Mouse (Mus musculus) forebrain, embryonic 16.5 days (tissue): ENCODE results near the gene Raph1. TPM values are rescaled to one million over a fixed set of nuclear protein-coding genes. Genes with fewer than 3 reads are reported as not detected.

ENCODE experiments used
- ATAC-seq: fragments of 200-750 bp; cut with Nextera tagmentation; 2 replicates; pipeline ENCODE4 v1.8.0; 2017; ENCODE audit warnings: mild to moderate bottlenecking, moderate library complexity
- H3K27ac ChIP-seq: fragments of 300-500 bp; sonication (generic); 2 replicates; pipeline ENCODE4 v1.5.1; 2014; ENCODE audit warnings: low read length, control low read depth
- H3K27me3 ChIP-seq: fragments of 300-500 bp; sonication (generic); replicated peaks from 2 replicates; pipeline ENCODE4 v1.6.1; 2014; ENCODE audit warnings: low read length; ENCODE audit not compliant: control insufficient read depth, insufficient read depth
- H3K36me3 ChIP-seq: fragments of 300-500 bp; sonication (generic); 2 replicates; pipeline ENCODE4 v1.6.1; 2014; ENCODE audit not compliant: control insufficient read depth, insufficient read depth
- H3K4me1 ChIP-seq: fragments of 300-500 bp; sonication (generic); replicated peaks from 2 replicates; pipeline ENCODE4 v1.6.1; 2014; ENCODE audit warnings: low read length; ENCODE audit not compliant: control insufficient read depth, insufficient read depth
- H3K4me2 ChIP-seq: fragments of 300-500 bp; sonication (generic); 2 replicates; pipeline ENCODE4 v1.6.1; 2014; ENCODE audit warnings: mild to moderate bottlenecking, low read length, control low read depth
- H3K4me3 ChIP-seq: fragments of 300-500 bp; sonication (generic); replicated peaks from 2 replicates; pipeline ENCODE4 v1.5.1; 2014; ENCODE audit warnings: mild to moderate bottlenecking, low read length, control low read depth
- H3K9ac ChIP-seq: fragments of 300-500 bp; sonication (generic); replicated peaks from 2 replicates; pipeline ENCODE4 v1.6.1; 2014; ENCODE audit warnings: low read depth, low read length, control low read depth
- H3K9me3 ChIP-seq: fragments of 300-500 bp; sonication (generic); 2 replicates; pipeline ENCODE4 v1.6.1; 2016; ENCODE audit warnings: low read length; ENCODE audit not compliant: control insufficient read depth
- WGBS: fragments of 180-500 bp; shearing (Covaris S2); extraction: QIAGEN DNeasy Blood & Tissue Kit; methylation state at CpG from one replicate; pipeline ENCODE4 v1.1.7; 2014; 5-methylcytosine and 5-hydroxymethylcytosine counted together
- polyA plus RNA-seq: library from polyadenylated mRNA; unstranded; fragments of >200 nt; fragmentation: Nextera tagmentation; extraction: Ambion mirVana; gene quantifications from 2 replicates; pipeline ENCODE4 v1.2.1, GENCODE M21; 2015

The Raph1 gene
- polyA plus RNA-seq, 1 experiment from 2014 or later: 21.8 TPM

GRCm38 (mm10) chr1:60530107-60530506, 36.8 kb downstream of the Raph1 start:
- Histone ChIP-seq H3K9me3 (no peaks in the 10 kb centered on the region), H3K27ac (no peak overlapping the region), H3K4me3 (no peak overlapping the region), H3K27me3 (no peaks in the 10 kb centered on the region), H3K36me3 (peaks cover 18% of the 10 kb centered on the region), H3K4me2 (no peak overlapping the region), H3K9ac (no peak overlapping the region), H3K4me1 (no peaks in the 10 kb centered on the region)
- no peak for ATAC-seq
- 88% methylated on average over 6 of the region's 6 CpGs for whole genome bisulfite sequencing

- no peak overlapping the region for H3K4me2 ChIP-seq
- H3K27me3 ChIP-seq: no peaks in the 10 kb centered on the region
- H3K9ac ChIP-seq: no peak overlapping the region
- WGBS: 87% methylated on average over 2 of the region's 2 CpGs
- H3K4me3 ChIP-seq: no peak overlapping the region
- H3K36me3 ChIP-seq: peaks cover 6% of the 10 kb centered on the region; the same call in 1 of the 2 replicates
- no peak overlapping the region for H3K27ac ChIP-seq
- no peaks in the 10 kb centered on the region for H3K4me1 ChIP-seq
- ATAC-seq: no peak
- H3K9me3 ChIP-seq: no peaks in the 10 kb centered on the region
These were observed 56.3 kb downstream of the Raph1 start for GRCm38 (mm10) chr1:60510584-60510983.

- Histone ChIP-seq H3K4me2 (no peak overlapping the region), H3K36me3 (peaks cover 10% of the 10 kb centered on the region), H3K27me3 (no peaks in the 10 kb centered on the region), H3K9ac (no peak overlapping the region), H3K4me1 (no peaks in the 10 kb centered on the region), H3K27ac (no peak overlapping the region), H3K4me3 (no peak overlapping the region), H3K9me3 (no peaks in the 10 kb centered on the region)
- WGBS: 88% methylated on average over 5 of the region's 5 CpGs
- ATAC-seq: no peak
These were observed 63.4 kb downstream of the Raph1 start for GRCm38 (mm10) chr1:60503456-60503855.

GRCm38 (mm10) chr1:60493421-60493820, 73.5 kb downstream of the Raph1 start:
- Histone ChIP-seq H3K27ac (no peak overlapping the region), H3K9ac (no peak overlapping the region), H3K4me2 (no peak overlapping the region), H3K27me3 (no peaks in the 10 kb centered on the region), H3K36me3 (peaks cover 42% of the 10 kb centered on the region), H3K4me3 (no peak overlapping the region), H3K4me1 (no peaks in the 10 kb centered on the region), H3K9me3 (no peaks in the 10 kb centered on the region)
- ATAC-seq: no peak
- WGBS: 76% methylated on average over 6 of the region's 6 CpGs

- Histone ChIP-seq H3K4me1 (no peaks in the 10 kb centered on the region), H3K4me2 (no peak overlapping the region), H3K36me3 (peaks cover 42% of the 10 kb centered on the region), H3K27me3 (no peaks in the 10 kb centered on the region), H3K9me3 (no peaks in the 10 kb centered on the region), H3K4me3 (no peak overlapping the region), H3K9ac (no peak overlapping the region), H3K27ac (no peak overlapping the region)
- WGBS: 87% methylated on average over 5 of the region's 5 CpGs
- ATAC-seq: no peak
These were observed 74.5 kb downstream of the Raph1 start for GRCm38 (mm10) chr1:60492404-60492803.

- peak; percentile 35; the same call in 1 of the 2 replicates for ATAC-seq
- 71% methylated on average over 4 of the region's 4 CpGs for WGBS
- H3K36me3 ChIP-seq: peaks cover 41% of the 10 kb centered on the region
These were observed 76.4 kb downstream of the Raph1 start for GRCm38 (mm10) chr1:60490510-60490909.

GRCm38 (mm10) chr1:60489660-60490059, 77.2 kb downstream of the Raph1 start:
- peaks cover 37% of the 10 kb centered on the region for H3K36me3 ChIP-seq
- H3K9me3 ChIP-seq: no peaks in the 10 kb centered on the region
- 92% methylated on average over 2 of the region's 2 CpGs for WGBS
- H3K9ac ChIP-seq: no peak overlapping the region
- H3K4me3 ChIP-seq: no peak overlapping the region
- no peak overlapping the region for H3K4me2 ChIP-seq
- no peak overlapping the region for H3K27ac ChIP-seq
- H3K4me1 ChIP-seq: no peaks in the 10 kb centered on the region
- ATAC-seq: no peak; the same call in 1 of the 2 replicates
- H3K27me3 ChIP-seq: no peaks in the 10 kb centered on the region

More at GRCm38 (mm10) chr1:60490510-60490909, 76.4 kb downstream of the Raph1 start:
- H3K9ac ChIP-seq: no peak overlapping the region
- H3K4me2 ChIP-seq: no peak overlapping the region
- H3K4me1 ChIP-seq: no peaks in the 10 kb centered on the region
- H3K27me3 ChIP-seq: no peaks in the 10 kb centered on the region
- H3K4me3 ChIP-seq: no peak overlapping the region
- no peaks in the 10 kb centered on the region for H3K9me3 ChIP-seq
- H3K27ac ChIP-seq: no peak overlapping the region

- H3K27ac ChIP-seq: no peak overlapping the region
- no peaks in the 10 kb centered on the region for H3K27me3 ChIP-seq
- no peak overlapping the region for H3K9ac ChIP-seq
- H3K36me3 ChIP-seq: peaks cover 34% of the 10 kb centered on the region
- 84% methylated on average over 8 of the region's 8 CpGs for WGBS
- no peak overlapping the region for H3K4me3 ChIP-seq
- no peaks in the 10 kb centered on the region for H3K9me3 ChIP-seq
- no peak overlapping the region for H3K4me2 ChIP-seq
- H3K4me1 ChIP-seq: no peaks in the 10 kb centered on the region
- ATAC-seq: no peak
These were observed 78.3 kb downstream of the Raph1 start for GRCm38 (mm10) chr1:60488635-60489034.

GRCm38 (mm10) chr1:60485649-60486048, 81.3 kb downstream of the Raph1 start:
- ATAC-seq: no peak
- H3K4me1 ChIP-seq: no peaks in the 10 kb centered on the region
- no peak overlapping the region for H3K4me3 ChIP-seq
- H3K9ac ChIP-seq: no peak overlapping the region
- H3K27me3 ChIP-seq: no peaks in the 10 kb centered on the region
- H3K4me2 ChIP-seq: no peak overlapping the region
- H3K9me3 ChIP-seq: no peaks in the 10 kb centered on the region
- no peak overlapping the region for H3K27ac ChIP-seq
- 85% methylated on average over 3 of the region's 3 CpGs for WGBS
- peaks cover 27% of the 10 kb centered on the region for H3K36me3 ChIP-seq

- Histone ChIP-seq H3K4me2 (no peak overlapping the region), H3K27me3 (no peaks in the 10 kb centered on the region), H3K4me1 (no peaks in the 10 kb centered on the region), H3K4me3 (no peak overlapping the region), H3K27ac (no peak overlapping the region), H3K9me3 (no peaks in the 10 kb centered on the region), H3K9ac (no peak overlapping the region), H3K36me3 (peaks cover 18% of the 10 kb centered on the region)
- WGBS: 100% methylated on average over 1 of the region's 1 CpGs
- ATAC-seq: no peak
These were observed 84.0 kb downstream of the Raph1 start for GRCm38 (mm10) chr1:60482881-60483280.
